Mouse (Mus musculus) megakaryocyte, embryonic 14.5 days (primary cell): ENCODE data around the gene Taf11.

Experiments used
- FLI1 ChIP-seq: IDR thresholded peaks from 2 replicates; pipeline ENCODE4 v1.6.1; 2012; ENCODE audit warnings: low read length, inconsistent platforms, mixed read lengths
- GATA1 ChIP-seq: IDR thresholded peaks from 3 replicates; pipeline ENCODE4 v1.6.1; 2012; ENCODE audit warnings: mixed read lengths, low read length, inconsistent platforms, borderline replicate concordance

DNA sequence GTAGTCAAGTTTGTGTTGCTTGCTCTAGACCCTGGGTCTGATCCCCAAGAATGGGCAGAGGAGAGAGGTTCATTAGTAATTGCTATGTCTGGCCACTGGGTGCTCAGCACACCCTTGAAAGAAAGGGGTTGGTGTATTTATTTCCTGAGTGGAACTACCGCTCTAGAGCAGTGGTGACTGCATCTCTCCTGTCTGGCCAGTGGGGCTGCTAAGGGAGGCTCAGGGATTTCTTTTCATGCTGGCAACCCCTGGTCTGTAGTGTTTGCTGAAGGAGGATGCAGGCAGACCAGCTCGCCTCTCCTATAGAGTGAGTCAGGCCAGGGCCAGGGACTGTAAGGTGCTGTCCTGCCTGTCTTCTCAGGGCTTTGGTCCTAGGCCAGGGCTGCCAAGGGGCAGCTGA lies 37.5 kb upstream of the Taf11 start:
- TF ChIP-seq GATA1 (no peak), FLI1 (no peak)
